Mouse (Mus musculus) naive thymus-derived CD4-positive, alpha-beta T cell, adult 2 months (primary cell): ENCODE measurements around the gene Mamdc2.

ENCODE experiments used
- DNase-seq: peaks from one replicate; pipeline ENCODE4 v3.0.0-alpha.2; 2011; ENCODE audit warnings: low read depth

Mamdc2 gene

GRCm38 (mm10) chr19:23434433-23434832, 13.8 kb downstream of the Mamdc2 start:
- DNase-seq, result no peak

GRCm38 (mm10) chr19:23417668-23418067, 30.6 kb downstream of the Mamdc2 start:
- no peak for DNase-seq

- no peak for DNase-seq
Measured at GRCm38 (mm10) chr19:23410800-23411199, 37.4 kb downstream of the Mamdc2 start.

- no peak for DNase-seq
Measured at GRCm38 (mm10) chr19:23410328-23410727, 37.9 kb downstream of the Mamdc2 start.

- no peak for DNase-seq
Measured at GRCm38 (mm10) chr19:23401469-23402135, 46.6 kb downstream of the Mamdc2 start.

- DNase-seq, result no peak
Measured at GRCm38 (mm10) chr19:23400485-23400884, 47.8 kb downstream of the Mamdc2 start.

GRCm38 (mm10) chr19:23395956-23396355, 52.3 kb downstream of the Mamdc2 start:
- no peak for DNase-seq

- DNase-seq, result no peak
Measured at GRCm38 (mm10) chr19:23394597-23394996, 53.6 kb downstream of the Mamdc2 start.

- no peak for DNase-seq
Measured at GRCm38 (mm10) chr19:23388862-23389272, 59.4 kb downstream of the Mamdc2 start.

- DNase-seq, result no peak
Measured at GRCm38 (mm10) chr19:23388083-23388861, 60.0 kb downstream of the Mamdc2 start.

- no peak for DNase-seq
Measured at GRCm38 (mm10) chr19:23382396-23382795, 65.8 kb downstream of the Mamdc2 start.

GRCm38 (mm10) chr19:23380968-23381367, 67.3 kb downstream of the Mamdc2 start:
- DNase-seq, result no peak

GRCm38 (mm10) chr19:23379752-23380504, 68.3 kb downstream of the Mamdc2 start:
- no peak for DNase-seq

- no peak for DNase-seq
Measured at GRCm38 (mm10) chr19:23376536-23377201, 71.6 kb downstream of the Mamdc2 start.

GRCm38 (mm10) chr19:23374941-23375656, 73.1 kb downstream of the Mamdc2 start:
- no peak for DNase-seq

- no peak for DNase-seq
Measured at GRCm38 (mm10) chr19:23373728-23374127, 74.5 kb downstream of the Mamdc2 start.

- peak; percentile 57 for DNase-seq
Measured at GRCm38 (mm10) chr19:23373287-23373686, 75.0 kb downstream of the Mamdc2 start.

GRCm38 (mm10) chr19:23369275-23369674, 79.0 kb downstream of the Mamdc2 start:
- no peak for DNase-seq

- no peak for DNase-seq
Measured at GRCm38 (mm10) chr19:23362006-23362405, 86.2 kb downstream of the Mamdc2 start.

GRCm38 (mm10) chr19:23361124-23361523, 87.1 kb downstream of the Mamdc2 start:
- DNase-seq, result no peak

- no peak for DNase-seq
Measured at GRCm38 (mm10) chr19:23360536-23360935, 87.7 kb downstream of the Mamdc2 start.

GRCm38 (mm10) chr19:23357253-23357652, 91.0 kb downstream of the Mamdc2 start:
- DNase-seq, result no peak
